Mouse (Mus musculus) MEL (cell line): ENCODE measurements around the gene Tifab. TPM values are rescaled to one million over a fixed set of nuclear protein-coding genes. Genes with fewer than 3 reads are reported as not detected.

Experiments
- DNase-seq: peaks from one replicate; pipeline ENCODE4 v3.0.0; 2011; ENCODE audit warnings: low read depth, low spot score
- H3K27ac ChIP-seq: 2 replicates; pipeline ENCODE4 v1.5.1; 2012; ENCODE audit warnings: low read depth, mild to moderate bottlenecking, control low read depth, low read length, moderate library complexity; ENCODE audit not compliant: control insufficient read depth
- H3K27me3 ChIP-seq, 2 experiments: fragments of 150-350 bp in 1 of 2; sonication (generic) in 1 of 2; 2 replicates each; pipeline ENCODE4 v1.6.1; 2012; ENCODE audit warnings: low read length in 2 of 2, mild to moderate bottlenecking in 2 of 2, improper control_type of control experiment in 1 of 2, moderate library complexity in 1 of 2; ENCODE audit not compliant: insufficient read depth in 2 of 2, control insufficient read depth in 1 of 2
- H3K36me3 ChIP-seq, 2 experiments: 2 replicates each; pipeline ENCODE4 v1.6.1; 2012 to 2014; ENCODE audit warnings: low read length in 2 of 2, improper control_type of control experiment in 1 of 2, inconsistent platforms in 1 of 2, mild to moderate bottlenecking in 1 of 2; ENCODE audit not compliant: insufficient read depth in 2 of 2, control insufficient read depth in 1 of 2
- H3K4me1 ChIP-seq, 2 experiments: fragments of 150-350 bp in 1 of 2; sonication (generic) in 1 of 2; 2 replicates each; pipeline ENCODE4 v1.6.1; 2012; ENCODE audit warnings: low read length in 2 of 2, improper control_type of control experiment in 1 of 2, mild to moderate bottlenecking in 1 of 2; ENCODE audit not compliant: insufficient read depth in 2 of 2, control insufficient read depth in 1 of 2
- H3K4me3 ChIP-seq, 2 experiments: fragments of 150-350 bp in 1 of 2; sonication (generic) in 1 of 2; 2 replicates each; pipeline ENCODE4 v1.5.1; 2012; ENCODE audit warnings: low read depth in 2 of 2, low read length in 2 of 2, mild to moderate bottlenecking in 2 of 2, moderate library complexity in 2 of 2, control low read depth in 1 of 2, improper control_type of control experiment in 1 of 2; ENCODE audit not compliant: control insufficient read depth in 1 of 2, insufficient read depth in 1 of 2
- H3K79me2 ChIP-seq: 2 replicates; pipeline ENCODE4 v1.6.1; 2012; ENCODE audit warnings: mild to moderate bottlenecking, low read length, moderate library complexity; ENCODE audit not compliant: control insufficient read depth, poor library complexity, insufficient read depth
- H3K9ac ChIP-seq: 2 replicates; pipeline ENCODE4 v1.6.1; 2012; ENCODE audit warnings: low read depth, mild to moderate bottlenecking, control low read depth, low read length, moderate library complexity; ENCODE audit not compliant: control insufficient read depth, poor library complexity, severe bottlenecking
- H3K9me3 ChIP-seq: fragments of 150-350 bp; sonication (generic); replicated peaks from 2 replicates; pipeline ENCODE4 v1.6.1; 2012; ENCODE audit warnings: mild to moderate bottlenecking, low read length, improper control_type of control experiment, moderate library complexity; ENCODE audit not compliant: insufficient read depth
- ELF1 ChIP-seq: IDR thresholded peaks from 2 replicates; pipeline ENCODE4 v1.6.1; 2014; ENCODE audit warnings: low read depth, mild to moderate bottlenecking, inconsistent platforms, low read length, improper control_type of control experiment, moderate library complexity
- GABPA ChIP-seq: IDR thresholded peaks from 2 replicates; pipeline ENCODE4 v1.6.1; 2012; ENCODE audit warnings: low read depth, mild to moderate bottlenecking, inconsistent platforms, low read length, improper control_type of control experiment, moderate library complexity
- GATA1 ChIP-seq: IDR thresholded peaks from 2 replicates; pipeline ENCODE4 v1.6.1; 2011; ENCODE audit warnings: low read depth, low read length, improper control_type of control experiment
- HCFC1 ChIP-seq: IDR thresholded peaks from 2 replicates; pipeline ENCODE4 v1.6.1; 2012; ENCODE audit warnings: low read depth, mild to moderate bottlenecking, inconsistent platforms, low read length, improper control_type of control experiment, moderate library complexity
- JUND ChIP-seq: IDR thresholded peaks from 2 replicates; pipeline ENCODE4 v1.6.1; 2011; ENCODE audit warnings: low read depth, mild to moderate bottlenecking, improper control_type of control experiment, low read length
- MAX ChIP-seq: IDR thresholded peaks from 2 replicates; pipeline ENCODE4 v1.6.1; 2011; ENCODE audit warnings: low read length, improper control_type of control experiment
- MAZ ChIP-seq: IDR thresholded peaks from 2 replicates; pipeline ENCODE4 v1.6.1; 2012; ENCODE audit warnings: low read depth, mild to moderate bottlenecking, inconsistent platforms, low read length, improper control_type of control experiment
- MYC ChIP-seq: IDR thresholded peaks from 2 replicates; pipeline ENCODE4 v1.6.1; 2011; ENCODE audit warnings: low read depth, mild to moderate bottlenecking, low read length, improper control_type of control experiment, moderate library complexity
- POLR2AphosphoS5 ChIP-seq: IDR thresholded peaks from 2 replicates; pipeline ENCODE4 v1.6.1; 2012; ENCODE audit warnings: low read depth, borderline replicate concordance, mild to moderate bottlenecking, inconsistent platforms, low read length, moderate library complexity, mixed read lengths
- RCOR1 ChIP-seq: IDR thresholded peaks from 2 replicates; pipeline ENCODE4 v1.6.1; 2012; ENCODE audit warnings: low read depth, mild to moderate bottlenecking, inconsistent platforms, low read length, improper control_type of control experiment
- SIN3A ChIP-seq: IDR thresholded peaks from 2 replicates; pipeline ENCODE4 v1.6.1; 2012; ENCODE audit warnings: low read length, improper control_type of control experiment, inconsistent platforms
- TAL1 ChIP-seq: IDR thresholded peaks from 2 replicates; pipeline ENCODE4 v1.6.1; 2012; ENCODE audit warnings: mild to moderate bottlenecking, inconsistent platforms, low read length, moderate library complexity, mixed read lengths
- TBP ChIP-seq: IDR thresholded peaks from 2 replicates; pipeline ENCODE4 v1.8.0; 2011; ENCODE audit warnings: low read depth, low read length, improper control_type of control experiment
- USF1 ChIP-seq: IDR thresholded peaks from 2 replicates; pipeline ENCODE4 v1.6.1; 2014; ENCODE audit warnings: low read depth, mild to moderate bottlenecking, inconsistent platforms, low read length, improper control_type of control experiment, moderate library complexity
- ZC3H11A ChIP-seq: IDR thresholded peaks from 2 replicates; pipeline ENCODE4 v1.6.1; 2012; ENCODE audit warnings: low read depth, mild to moderate bottlenecking, inconsistent platforms, low read length, improper control_type of control experiment
- ZMIZ1 ChIP-seq: IDR thresholded peaks from 2 replicates; pipeline ENCODE4 v1.6.1; 2012; ENCODE audit warnings: low read depth, mild to moderate bottlenecking, inconsistent platforms, low read length, improper control_type of control experiment, moderate library complexity
- polyA plus RNA-seq, 2 experiments: library from polyadenylated mRNA; stranded (reverse) in 1 of 2; unstranded in 1 of 2; fragments of >175 nt in 1 of 2; fragments of >200 nt in 1 of 2; gene quantifications; 2 replicates each; pipeline versions ENCODE4 v1.2.1 to v1.2.4; 2012; ENCODE audit warnings: low replicate concordance in 2 of 2, low read depth in 1 of 2; ENCODE audit not compliant: insufficient read length in 2 of 2, insufficient read depth in 1 of 2, missing spikeins in 1 of 2
- total RNA-seq: library from RNA; depleted of rRNA; stranded (reverse); fragments of 300-350 nt; gene quantifications from 2 replicates; pipeline ENCODE4 v1.2.3, GENCODE M21; 2012; rRNA removed

Gene Tifab
- total RNA-seq (not detected in 2 replicates), polyA plus RNA-seq (not detected)

DNA sequence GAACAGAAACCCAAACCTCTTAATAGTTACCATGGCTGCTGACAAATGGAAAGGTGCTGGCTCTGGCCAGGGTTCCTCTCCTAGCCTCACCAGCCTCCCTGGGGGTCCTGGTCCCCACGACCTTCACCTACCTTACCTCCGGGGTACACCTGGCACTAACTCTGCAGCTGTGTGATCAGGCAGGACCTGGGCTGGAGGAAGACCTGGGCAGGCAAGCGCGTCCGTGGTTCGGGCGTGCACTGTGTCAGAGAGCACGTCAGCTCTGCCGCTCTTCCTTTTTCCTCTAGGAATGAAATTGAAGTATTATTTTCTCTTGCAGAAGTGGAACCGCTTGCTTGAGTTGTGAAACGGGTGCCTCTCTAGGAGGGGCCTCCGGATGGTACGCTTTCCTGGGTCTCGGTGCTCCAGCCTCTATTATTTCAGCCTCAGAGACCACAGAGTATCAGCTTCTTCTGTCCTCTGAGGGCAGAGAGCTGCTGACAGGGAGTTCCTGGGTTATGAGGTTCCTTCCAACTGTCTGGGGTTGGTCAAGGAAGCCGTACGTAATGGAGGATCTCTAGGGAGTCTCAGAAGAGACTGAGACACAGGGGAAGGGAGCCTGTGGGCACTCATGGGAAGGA lies at the start of gene Tifab:
Tifab (minus strand) TSS at position 470 of the 620 bp plus-strand sequence.
- no peaks in the 10 kb centered on the region for H3K36me3 ChIP-seq
- TF ChIP-seq HCFC1 = no peak
- TF ChIP-seq ZMIZ1 = no peak
- no peak for TF ChIP-seq ELF1
- no peak for TF ChIP-seq GABPA
- TF ChIP-seq MYC = no peak
- TF ChIP-seq JUND = no peak
- no peak for TF ChIP-seq TAL1
- TF ChIP-seq SIN3A = no peak
- no peak for TF ChIP-seq RCOR1
- TF ChIP-seq GATA1 = no peak
- TF ChIP-seq MAX = no peak
- no peak for TF ChIP-seq MAZ
- no peak for TF ChIP-seq TBP
- H3K9me3 ChIP-seq = no peaks in the 10 kb centered on the region
- DNase-seq = no peak
- no peaks in the 10 kb centered on the region for H3K79me2 ChIP-seq
- H3K4me3 ChIP-seq = no peak within 1 kb of the TSS
- H3K27ac ChIP-seq = no peak within 1 kb of the TSS
- no peaks in the 10 kb centered on the region for H3K4me1 ChIP-seq
- no peak within 1 kb of the TSS for H3K9ac ChIP-seq
- no peaks in the 10 kb centered on the region for H3K27me3 ChIP-seq

DNA sequence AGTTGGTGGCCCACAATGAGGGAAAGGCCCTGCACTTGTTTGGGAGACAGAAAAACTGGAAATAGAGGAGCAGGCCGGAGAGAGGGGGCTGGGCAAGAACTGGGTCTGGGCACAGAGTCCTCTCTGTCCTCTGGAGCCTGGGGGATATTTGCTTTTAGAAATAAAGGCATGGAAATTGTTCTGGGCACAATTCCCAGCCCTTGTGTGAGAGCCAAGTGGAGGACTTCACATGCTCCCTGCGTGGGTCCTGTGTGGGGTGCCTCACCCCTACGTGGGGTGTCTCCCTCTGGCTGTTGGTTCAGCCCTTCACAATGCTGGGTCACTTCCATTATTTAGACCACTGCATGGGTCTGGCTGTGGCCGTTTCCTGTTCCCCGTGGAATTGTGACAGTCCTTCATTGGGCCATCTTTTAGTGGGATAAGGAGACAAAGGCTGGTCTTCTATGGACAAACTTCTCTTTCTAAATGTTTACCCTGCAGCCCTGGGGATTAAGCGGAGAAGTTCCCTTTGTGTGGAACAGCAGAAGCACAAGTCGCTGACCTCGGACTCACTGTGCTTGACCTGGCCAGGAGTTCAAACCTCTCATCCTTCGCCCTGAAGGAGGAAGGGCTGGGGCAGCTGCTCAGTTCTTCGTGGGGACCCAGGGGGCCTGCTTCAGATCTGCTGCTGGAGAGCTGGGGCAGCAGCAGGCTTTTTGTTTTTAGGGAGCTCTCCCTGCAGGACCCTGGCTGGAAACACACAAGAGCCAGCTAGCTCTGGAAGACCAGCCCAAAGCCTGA lies 47.7 kb upstream of the Tifab start:
- no peaks in the 10 kb centered on the region for H3K9me3 ChIP-seq
- no peaks in the 10 kb centered on the region for H3K79me2 ChIP-seq
- no peaks in the 10 kb centered on the region for H3K4me1 ChIP-seq
- no peak overlapping the region for H3K27ac ChIP-seq
- no peak overlapping the region for H3K9ac ChIP-seq
- no peak for DNase-seq
- TF ChIP-seq USF1 = no peak
- TF ChIP-seq POLR2AphosphoS5 = no peak
- TF ChIP-seq ZC3H11A = no peak
- no peak for TF ChIP-seq MAX
- no peak for TF ChIP-seq GATA1
- H3K4me3 ChIP-seq = no peak overlapping the region
- H3K27me3 ChIP-seq = no peaks in the 10 kb centered on the region
- H3K36me3 ChIP-seq = no peaks in the 10 kb centered on the region
